In genomic region chr3:54417833-54418386, GRCm38 (mm10) we compare ENCODE assay signal across 18 mouse cellular contexts. TPM values are rescaled to one million over a fixed set of nuclear protein-coding genes. Genes with fewer than 3 reads are reported as not detected.
DNase-seq lines count a peak whose midpoint lies in the region; ATAC-seq and TF ChIP-seq lines count a peak whose summit lies in the region.
"Had no signal": no experiment of that assay in that cellular context is flagged by ENCODE, and none has a peak within 500 bp of the region (broad histone marks: within the 10 kb centered on the region; RNA-seq: fewer than 3 reads in every experiment).

No protein-coding gene starts in this region.

- peak; percentile 56; the same call in 1 of the 2 replicates for ATAC-seq in hindbrain, embryonic 11.5 days (ENCODE audit: low FRiP score)
- no peak for ATAC-seq in hindbrain, postnatal 0 days
- no peak for ATAC-seq in embryonic facial prominence, embryonic 11.5 days (replicated peaks; ENCODE audit: insufficient number of reproducible peaks, low FRiP score, low TSS enrichment, low read depth)
- no peak for ATAC-seq in inflammation-experienced regulatory T-cells, adult 6 months
- ATAC-seq: intestine, embryonic 15.5 days had no signal

- no peaks in the 10 kb centered on the region for H3K4me1 ChIP-seq in hindbrain, embryonic 11.5 days (replicated peaks; ENCODE audit: control insufficient read depth, insufficient read depth, low read length)
- H3K4me1 ChIP-seq in hindbrain, postnatal 0 days (ENCODE audit: insufficient read depth, low read length): no peaks in the 10 kb centered on the region
- no peaks in the 10 kb centered on the region for H3K4me1 ChIP-seq in embryonic facial prominence, embryonic 11.5 days (ENCODE audit: control insufficient read depth, insufficient read depth, low read length)
- H3K4me1 ChIP-seq: neural tube, embryonic 12.5 days had no signal

- H3K27me3 ChIP-seq in hindbrain, embryonic 11.5 days (ENCODE audit: control insufficient read depth, insufficient read depth, low read length): no peaks in the 10 kb centered on the region
- no peaks in the 10 kb centered on the region for H3K27me3 ChIP-seq in hindbrain, postnatal 0 days (ENCODE audit: insufficient read depth, low read length)
- H3K27me3 ChIP-seq in embryonic facial prominence, embryonic 11.5 days (ENCODE audit: control insufficient read depth, insufficient read depth, low read length): no peaks in the 10 kb centered on the region
- H3K27me3 ChIP-seq: intestine, embryonic 15.5 days; neural tube, embryonic 12.5 days had no signal

- H3K4me3 ChIP-seq in hindbrain, embryonic 11.5 days (ENCODE audit: low read depth, low read length): no peak overlapping the region
- no peak overlapping the region for H3K4me3 ChIP-seq in hindbrain, postnatal 0 days (ENCODE audit: low read length)
- H3K4me3 ChIP-seq in embryonic facial prominence, embryonic 11.5 days (ENCODE audit: low read depth, low read length): no peak overlapping the region
- H3K4me3 ChIP-seq: intestine, embryonic 15.5 days; layer of hippocampus, adult 2 months; left cerebral cortex, adult 2 months; neural tube, embryonic 12.5 days had no signal

- no peaks in the 10 kb centered on the region for H3K36me3 ChIP-seq in hindbrain, embryonic 11.5 days (ENCODE audit: control insufficient read depth, insufficient read depth, low read length)
- no peaks in the 10 kb centered on the region for H3K36me3 ChIP-seq in hindbrain, postnatal 0 days (ENCODE audit: insufficient read depth, low read length)
- H3K36me3 ChIP-seq in embryonic facial prominence, embryonic 11.5 days (replicated peaks; ENCODE audit: control insufficient read depth, insufficient read depth, low read depth, low read length): no peaks in the 10 kb centered on the region
- H3K36me3 ChIP-seq: G1E; intestine, embryonic 15.5 days; neural tube, embryonic 12.5 days had no signal

- H3K9ac ChIP-seq in hindbrain, embryonic 11.5 days (ENCODE audit: low read depth, low read length): no peak overlapping the region
- H3K9ac ChIP-seq in hindbrain, postnatal 0 days (replicated peaks; ENCODE audit: low read length): no peak overlapping the region
- no peak overlapping the region for H3K9ac ChIP-seq in embryonic facial prominence, embryonic 11.5 days (replicated peaks; ENCODE audit: low read length)
- H3K9ac ChIP-seq: intestine, embryonic 15.5 days; neural tube, embryonic 12.5 days had no signal

- intact Hi-C loops in left cerebral cortex, postnatal 4 days (cut with DNase I): no loop called here
- intact Hi-C loops in gastrocnemius, postnatal 36 days (cut with DNase I): no loop called here

- WGBS in hindbrain, embryonic 11.5 days: 34% methylated on average over 6 of the region's 6 CpGs
- 34% methylated on average over 6 of the region's 6 CpGs for WGBS in hindbrain, postnatal 0 days
- WGBS in embryonic facial prominence, embryonic 11.5 days: 25% methylated on average over 6 of the region's 6 CpGs

- DNase-seq in hindbrain, embryonic 11.5 days (ENCODE audit: low spot score): peak; percentile 39
- DNase-seq in hindbrain, postnatal 0 days (ENCODE audit: low spot score): no peak
- DNase-seq in embryo, embryonic 10 days (ENCODE audit: low spot score): peak; percentile 67
- DNase-seq in embryonic facial prominence, embryonic 11.5 days (ENCODE audit: low spot score): peak; percentile 32
- DNase-seq in lung, postnatal 4 days: peak; percentile 11 to 28
- DNase-seq in left cerebral cortex, postnatal 4 days: no peak
- no peak for DNase-seq in gastrocnemius, postnatal 36 days
- DNase-seq: adrenal gland, adult 8-10 months; cerebellum, adult 2 months; heart, postnatal 10 days; retina, postnatal 1 day; thymus, adult 18-20 months had no signal

- H3K4me2 ChIP-seq in hindbrain, embryonic 11.5 days (replicated peaks; ENCODE audit: low read depth, low read length): no peak overlapping the region
- no peak overlapping the region for H3K4me2 ChIP-seq in hindbrain, postnatal 0 days (ENCODE audit: low read depth, low read length)
- H3K4me2 ChIP-seq in embryonic facial prominence, embryonic 11.5 days (ENCODE audit: low read depth, low read length): no peak overlapping the region
- H3K4me2 ChIP-seq: intestine, embryonic 15.5 days; neural tube, embryonic 12.5 days had no signal

- no peak for TF ChIP-seq CTCF in hindbrain, postnatal 0 days (IDR thresholded peaks at IDR 0.05; ENCODE audit: low read depth)

- no peaks in the 10 kb centered on the region for H3K9me3 ChIP-seq in hindbrain, embryonic 11.5 days (ENCODE audit: control insufficient read depth, low read length)
- 0 out of 2 replicates have a peak, but pooled peaks cover 2% of the 10 kb centered on the region for H3K9me3 ChIP-seq in hindbrain, postnatal 0 days (ENCODE audit: low read length)
- H3K9me3 ChIP-seq in embryonic facial prominence, embryonic 11.5 days (replicated peaks; ENCODE audit: control insufficient read depth, low read length): no peaks in the 10 kb centered on the region
- H3K9me3 ChIP-seq: intestine, embryonic 15.5 days; neural tube, embryonic 12.5 days had no signal

- no peak overlapping the region for H3K27ac ChIP-seq in hindbrain, embryonic 11.5 days (ENCODE audit: low read depth, low read length)
- H3K27ac ChIP-seq in hindbrain, postnatal 0 days: no peak overlapping the region
- no peak overlapping the region for H3K27ac ChIP-seq in embryonic facial prominence, embryonic 11.5 days (replicated peaks; ENCODE audit: low read depth, low read length)
- H3K27ac ChIP-seq: intestine, embryonic 15.5 days; layer of hippocampus, adult 2 months; left cerebral cortex, adult 2 months; neural tube, embryonic 12.5 days had no signal

RNA-seq across cellular contexts. Expression of gene Postn, which starts 57.0 kb away (rescaled TPM):
- polyA plus RNA-seq in hindbrain, embryonic 11.5 days (2014; fragmentation: Nextera tagmentation; extraction: Ambion mirVana): 30.5 and 30.7 TPM in 2 replicates
- total RNA-seq in hindbrain, postnatal 0 days (2014; rRNA removed): 14.4 and 20.3 TPM in 2 replicates
- 13.6 and 15.3 TPM in 2 replicates for polyA plus RNA-seq in hindbrain, postnatal 0 days (2015; fragmentation: Nextera tagmentation; extraction: Ambion mirVana)
- 72.8 and 87.5 TPM in 2 replicates for polyA plus RNA-seq in embryonic facial prominence, embryonic 11.5 days (2014; fragmentation: Nextera tagmentation; extraction: Ambion mirVana)
- total RNA-seq in left cerebral cortex, postnatal 4 days (2021): 10 to 100 TPM in 1 of 2 experiments, 1 to 10 TPM in 1; 9.6 to 11.3 TPM
- total RNA-seq in gastrocnemius, postnatal 36 days (2021): 10 to 100 TPM; 23.3 to 25.3 TPM
- not detected for polyA plus RNA-seq in inflammation-experienced regulatory T-cells, adult 6 months (2017; shearing (Covaris generic))
- polyA plus RNA-seq: G1E had no signal

Comparison
In these comparisons a context has a peak if more than half of its experiments do, and no peak if none do; other contexts are left out.
1. DNase-seq: peak in hindbrain, embryonic 11.5 days (single experiment), embryo, embryonic 10 days (single experiment), embryonic facial prominence, embryonic 11.5 days (single experiment) and lung, postnatal 4 days (2 of 2); none in hindbrain, postnatal 0 days (single experiment), left cerebral cortex, postnatal 4 days (single experiment) and gastrocnemius, postnatal 36 days (0 of 2).
2. RNA of gene Postn, which starts 57.0 kb away (polyA plus RNA-seq): 72.8 to 87.5 TPM in embryonic facial prominence, embryonic 11.5 days, 30.5 to 30.7 TPM in hindbrain, embryonic 11.5 days and 13.6 to 15.3 TPM in hindbrain, postnatal 0 days; not detected in inflammation-experienced regulatory T-cells, adult 6 months; every median in the first group is over 10 times any median in the second.